In the genomic region with DNA sequence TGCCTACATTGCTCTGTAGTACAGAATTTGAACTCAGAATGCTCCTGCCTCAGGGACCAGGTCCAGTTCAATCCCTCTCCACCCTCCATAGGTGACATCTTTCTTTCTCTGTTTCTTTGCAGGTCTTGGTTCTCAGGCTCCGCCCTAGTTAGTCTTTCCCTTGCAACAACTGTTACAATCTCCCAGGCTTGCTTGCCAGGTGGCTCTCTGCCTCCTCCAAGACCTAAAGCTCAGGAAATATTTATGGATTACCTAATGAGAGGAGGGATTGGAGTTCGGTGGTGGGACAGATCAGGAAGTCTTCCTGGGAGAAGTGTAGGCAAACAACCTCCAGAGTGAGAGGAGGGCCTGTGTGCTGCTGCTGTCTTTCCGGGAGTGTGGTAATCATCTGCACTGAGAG, we compare ENCODE assay signal across 42 mouse cellular contexts. TPM values are rescaled to one million over a fixed set of nuclear protein-coding genes. Genes with fewer than 3 reads are reported as not detected.
"Had no signal": no experiment of that assay in that cellular context is flagged by ENCODE, and none has a peak within 500 bp of the region (broad histone marks: within the 10 kb centered on the region; RNA-seq: fewer than 3 reads in every experiment).

No protein-coding gene starts in this region.

- H3K27ac ChIP-seq: heart, embryonic 10.5 days; hindbrain, embryonic 13.5 days; hindbrain, embryonic 15.5 days; hindbrain, postnatal 0 days; kidney, embryonic 15.5 days; kidney, postnatal 0 days; limb, embryonic 13.5 days; limb, embryonic 15.5 days; liver, embryonic 12.5 days; liver, embryonic 14.5 days had no signal

- H3K27me3 ChIP-seq: hindbrain, embryonic 13.5 days; hindbrain, embryonic 15.5 days; kidney, embryonic 15.5 days; limb, embryonic 15.5 days had no signal

- H3K9ac ChIP-seq: heart, embryonic 12.5 days; hindbrain, embryonic 13.5 days; hindbrain, embryonic 15.5 days; kidney, embryonic 15.5 days; limb, embryonic 13.5 days; limb, embryonic 15.5 days; liver, embryonic 12.5 days; liver, embryonic 14.5 days had no signal

- H3K4me3 ChIP-seq: heart, embryonic 10.5 days; heart, embryonic 12.5 days; hindbrain, embryonic 13.5 days; hindbrain, embryonic 15.5 days; kidney, embryonic 15.5 days; limb, embryonic 13.5 days; limb, embryonic 15.5 days; liver, embryonic 12.5 days had no signal

- ATAC-seq: hindbrain, postnatal 0 days; liver, embryonic 12.5 days had no signal

- H3K4me1 ChIP-seq: heart, embryonic 10.5 days; heart, embryonic 12.5 days; limb, embryonic 13.5 days; limb, embryonic 15.5 days; liver, embryonic 12.5 days had no signal

- H3K36me3 ChIP-seq: heart, embryonic 10.5 days; heart, embryonic 12.5 days; hindbrain, embryonic 13.5 days; hindbrain, embryonic 15.5 days; kidney, embryonic 15.5 days; limb, embryonic 13.5 days; limb, embryonic 15.5 days; liver, embryonic 12.5 days had no signal

- H3K4me2 ChIP-seq: heart, embryonic 12.5 days; hindbrain, embryonic 13.5 days; hindbrain, embryonic 15.5 days; kidney, embryonic 15.5 days; limb, embryonic 13.5 days; limb, embryonic 15.5 days; liver, embryonic 12.5 days had no signal

- H3K9me3 ChIP-seq: heart, embryonic 10.5 days; heart, embryonic 12.5 days; hindbrain, embryonic 13.5 days; hindbrain, embryonic 15.5 days; kidney, embryonic 15.5 days; limb, embryonic 13.5 days; limb, embryonic 15.5 days; liver, embryonic 12.5 days had no signal

- DNase-seq: gastrocnemius, postnatal 14 days; gastrocnemius, postnatal 36 days; heart, adult 18-20 months; heart, postnatal 10 days; heart, postnatal 4 days; kidney, adult 11 months; kidney, adult 2 months; kidney, adult 9 months; kidney, postnatal 14 days; kidney, postnatal 36 days; layer of hippocampus, adult 9-11 months; layer of hippocampus, postnatal 36 days; left cerebral cortex, postnatal 4 days had no signal

RNA-seq across cellular contexts. Expression of gene Krtdap, which starts 5.0 kb away (rescaled TPM):
- total RNA-seq: gastrocnemius, postnatal 36 days; granulocyte monocyte progenitor cell, adult 5-6 weeks; heart, adult 18-20 months; heart, adult 8-10 months; heart, postnatal 10 days; heart, postnatal 25 days; heart, postnatal 4 days; hindbrain, postnatal 0 days; layer of hippocampus, adult 18-20 months; layer of hippocampus, adult 8-10 months; layer of hippocampus, postnatal 14 days; layer of hippocampus, postnatal 36 days; left cerebral cortex, adult 18-20 months; left cerebral cortex, adult 8-10 months; left cerebral cortex, postnatal 10 days; left cerebral cortex, postnatal 25 days; left cerebral cortex, postnatal 4 days; liver, adult 2 months had no signal
- polyA plus RNA-seq: heart, embryonic 10.5 days; heart, embryonic 12.5 days; heart, embryonic 14.5 days; hindbrain, embryonic 11.5 days; hindbrain, embryonic 13.5 days; kidney, adult 2 months; limb, embryonic 11.5 days; liver, adult 2 months; liver, embryonic 12.5 days; liver, embryonic 14.5 days had no signal

RNA-seq across cellular contexts. Expression of gene Dmkn, which starts 19.1 kb away (rescaled TPM):
- total RNA-seq: liver, adult 2 months had no signal
- polyA plus RNA-seq: limb, embryonic 11.5 days; liver, adult 2 months; liver, embryonic 12.5 days had no signal

RNA-seq across cellular contexts. Expression of gene Gapdhs, which starts 39.2 kb away (rescaled TPM):
- total RNA-seq: gastrocnemius, adult 18-20 months; gastrocnemius, adult 8-10 months; gastrocnemius, postnatal 14 days; gastrocnemius, postnatal 36 days; granulocyte monocyte progenitor cell, adult 5-6 weeks; heart, adult 18-20 months; heart, adult 8-10 months; heart, postnatal 10 days; heart, postnatal 25 days; heart, postnatal 4 days; hindbrain, postnatal 0 days; layer of hippocampus, adult 18-20 months; layer of hippocampus, adult 8-10 months; layer of hippocampus, postnatal 14 days; layer of hippocampus, postnatal 36 days; left cerebral cortex, adult 18-20 months; left cerebral cortex, adult 8-10 months; left cerebral cortex, postnatal 10 days; left cerebral cortex, postnatal 25 days; left cerebral cortex, postnatal 4 days; liver, adult 2 months had no signal
- polyA plus RNA-seq: heart, embryonic 12.5 days; intestine, embryonic 14.5 days; large intestine, adult 2 months; liver, embryonic 12.5 days; liver, embryonic 14.5 days had no signal

RNA-seq across cellular contexts. Expression of gene Ffar2, which starts 40.9 kb away (rescaled TPM):
- total RNA-seq: heart, postnatal 4 days; layer of hippocampus, adult 18-20 months; layer of hippocampus, postnatal 14 days; layer of hippocampus, postnatal 36 days; left cerebral cortex, adult 18-20 months; left cerebral cortex, adult 8-10 months; left cerebral cortex, postnatal 25 days; left cerebral cortex, postnatal 4 days had no signal
- polyA plus RNA-seq: heart, embryonic 12.5 days; limb, embryonic 11.5 days; limb, embryonic 13.5 days; limb, embryonic 15.5 days; liver, adult 2 months had no signal
